Mouse (Mus musculus) midbrain, postnatal 0 days (tissue): ENCODE measurements around the gene Abhd16a. TPM values are rescaled to one million over a fixed set of nuclear protein-coding genes. Genes with fewer than 3 reads are reported as not detected.

Experiments
- ATAC-seq: fragments of 200-750 bp; cut with Nextera tagmentation; 2 replicates; pipeline ENCODE4 v1.8.0; 2017; ENCODE audit warnings: moderate number of reproducible peaks, mild to moderate bottlenecking, moderate TSS enrichment, moderate library complexity; ENCODE audit not compliant: low FRiP score
- DNase-seq: peaks from one replicate; pipeline ENCODE4 v3.0.0-alpha.2; 2015; ENCODE audit warnings: low spot score
- H3K27ac ChIP-seq: fragments of 300-500 bp; sonication (generic); 2 replicates; pipeline ENCODE4 v1.5.1; 2014; ENCODE audit warnings: low read depth, mild to moderate bottlenecking, low read length, mixed read lengths
- H3K27me3 ChIP-seq: fragments of 300-500 bp; sonication (generic); 2 replicates; pipeline ENCODE4 v1.6.1; 2014; ENCODE audit warnings: low read length, control low read depth, mixed read lengths; ENCODE audit not compliant: insufficient read depth
- H3K36me3 ChIP-seq: fragments of 300-500 bp; sonication (generic); 2 replicates; pipeline ENCODE4 v1.6.1; 2014; ENCODE audit warnings: low read length, control low read depth, mixed read lengths; ENCODE audit not compliant: insufficient read depth
- H3K4me1 ChIP-seq: fragments of 300-500 bp; sonication (generic); 2 replicates; pipeline ENCODE4 v1.6.1; 2014; ENCODE audit warnings: mild to moderate bottlenecking, control low read depth, antibody characterized with exemption, low read length, mixed read lengths; ENCODE audit not compliant: insufficient read depth
- H3K4me2 ChIP-seq: fragments of 300-500 bp; sonication (generic); 2 replicates; pipeline ENCODE4 v1.6.1; 2014; ENCODE audit warnings: low read depth, mild to moderate bottlenecking, low read length, mixed read lengths; ENCODE audit not compliant: poor library complexity, severe bottlenecking
- H3K4me3 ChIP-seq: fragments of 300-500 bp; sonication (generic); 2 replicates; pipeline ENCODE4 v1.5.1; 2014; ENCODE audit warnings: low read depth, mild to moderate bottlenecking, low read length, moderate library complexity
- H3K9ac ChIP-seq: fragments of 300-500 bp; sonication (generic); replicated peaks from 2 replicates; pipeline ENCODE4 v1.6.1; 2014; ENCODE audit warnings: mild to moderate bottlenecking, low read length, moderate library complexity, mixed read lengths; ENCODE audit not compliant: poor library complexity, severe bottlenecking
- H3K9me3 ChIP-seq: fragments of 300-500 bp; sonication (generic); 2 replicates; pipeline ENCODE4 v1.6.1; 2016; ENCODE audit warnings: low read length, control low read depth
- CTCF ChIP-seq: IDR thresholded peaks from 2 replicates; pipeline ENCODE4 v1.5.1; 2016; ENCODE audit warnings: antibody characterized with exemption, mild to moderate bottlenecking
- whole genome bisulfite sequencing: fragments of 180-500 bp; shearing (Covaris S2); extraction: QIAGEN DNeasy Blood & Tissue Kit; methylation state at CpG from one replicate; pipeline ENCODE4 v1.1.7; 2014; 5-methylcytosine and 5-hydroxymethylcytosine counted together
- polyA plus RNA-seq: library from polyadenylated mRNA; unstranded; fragments of >200 nt; fragmentation: Nextera tagmentation; extraction: Ambion mirVana; gene quantifications from 2 replicates; pipeline ENCODE4 v1.2.1, GENCODE M21; 2015
- total RNA-seq: library from RNA; depleted of rRNA; stranded (reverse); fragments of >200 nt; gene quantifications from 2 replicates; pipeline ENCODE4 v1.2.3, GENCODE M21; 2014

Gene Abhd16a
- total and polyA plus RNA-seq, 2 experiments from 2014 or later, result 98.9 to 122 TPM

- ATAC-seq (no peak), DNase-seq (peak; percentile 63)
- no peaks in the 10 kb centered on the region for H3K9me3 ChIP-seq
- no peak overlapping the region for H3K4me3 ChIP-seq
- H3K36me3 ChIP-seq, result peaks cover 6% of the 10 kb centered on the region; the same call in 1 of the 2 replicates
- peaks cover 20% of the 10 kb centered on the region; the same call in 1 of the 2 replicates for H3K27me3 ChIP-seq
- H3K27ac ChIP-seq, result no peak overlapping the region
- no peak overlapping the region for H3K4me2 ChIP-seq
- peaks cover 4% of the 10 kb centered on the region for H3K4me1 ChIP-seq
- WGBS, result 91% methylated on average over 3 of the region's 3 CpGs
- TF ChIP-seq CTCF, result no peak
- H3K9ac ChIP-seq, result no peak overlapping the region
These were observed 25.6 kb upstream of the Abhd16a start for GRCm38 (mm10) chr17:35063466-35063865.

- Histone ChIP-seq H3K4me3 (no peak overlapping the region), H3K27me3 (peaks cover 20% of the 10 kb centered on the region; the same call in 1 of the 2 replicates), H3K36me3 (peaks cover 6% of the 10 kb centered on the region; the same call in 1 of the 2 replicates), H3K9ac (no peak overlapping the region), H3K4me1 (peaks cover 4% of the 10 kb centered on the region), H3K27ac (no peak overlapping the region), H3K9me3 (no peaks in the 10 kb centered on the region), H3K4me2 (no peak overlapping the region)
- ATAC-seq (no peak), DNase-seq (no peak)
- 44% methylated on average over 10 of the region's 10 CpGs for WGBS
- no peak for TF ChIP-seq CTCF
These were observed 24.6 kb upstream of the Abhd16a start for GRCm38 (mm10) chr17:35064378-35064877.

GRCm38 (mm10) chr17:35064951-35065947, 23.8 kb upstream of the Abhd16a start, which contains the start of gene Ly6g6c:
TSS of gene Ly6g6c (plus strand) at chr17:35065388.
- H3K9me3 ChIP-seq, result no peaks in the 10 kb centered on the region

GRCm38 (mm10) chr17:35066084-35066483, 23.0 kb upstream of the Abhd16a start, which contains the start of gene Mpig6b:
TSS of gene Mpig6b (minus strand) at chr17:35066184.
- peak within 1 kb of the TSS; percentile 38 for H3K4me2 ChIP-seq
- no peak within 1 kb of the TSS for H3K27ac ChIP-seq
- ATAC-seq (no peak), DNase-seq (no peak)
- H3K9me3 ChIP-seq, result no peaks in the 10 kb centered on the region
- WGBS, result 50% methylated on average over 10 of the region's 10 CpGs
- peaks cover 6% of the 10 kb centered on the region; the same call in 1 of the 2 replicates for H3K36me3 ChIP-seq
- H3K27me3 ChIP-seq, result peaks cover 20% of the 10 kb centered on the region; the same call in 1 of the 2 replicates
- no peak within 1 kb of the TSS for H3K9ac ChIP-seq
- no peak for TF ChIP-seq CTCF
- peak within 1 kb of the TSS; percentile 16; the same call in 1 of the 2 replicates for H3K4me3 ChIP-seq
- H3K4me1 ChIP-seq, result no peaks in the 10 kb centered on the region; the same call in 1 of the 2 replicates

More at GRCm38 (mm10) chr17:35064951-35065947, 23.8 kb upstream of the Abhd16a start, which contains the start of gene Ly6g6c:
- peak; percentile 28 for DNase-seq
- peaks cover under 1% of the 10 kb centered on the region for H3K4me1 ChIP-seq
- TF ChIP-seq CTCF, result no peak
- peaks cover 20% of the 10 kb centered on the region; the same call in 1 of the 2 replicates for H3K27me3 ChIP-seq
- H3K9ac ChIP-seq, result no peak within 1 kb of the TSS
- H3K36me3 ChIP-seq, result peaks cover 6% of the 10 kb centered on the region; the same call in 1 of the 2 replicates
- peak within 1 kb of the TSS; percentile 16; the same call in 1 of the 2 replicates for H3K4me3 ChIP-seq
- H3K27ac ChIP-seq, result no peak within 1 kb of the TSS
- WGBS, result 4% methylated on average over 47 of the region's 48 CpGs
- ATAC-seq, result no peak
- peak within 1 kb of the TSS; percentile 38 for H3K4me2 ChIP-seq

- no peak for DNase-seq
- H3K27me3 ChIP-seq, result peaks cover 19% of the 10 kb centered on the region; the same call in 1 of the 2 replicates
- no peak overlapping the region for H3K4me3 ChIP-seq
- ATAC-seq, result no peak
- H3K9me3 ChIP-seq, result no peaks in the 10 kb centered on the region
- H3K27ac ChIP-seq, result no peak overlapping the region
- WGBS, result 85% methylated on average over 17 of the region's 17 CpGs
- no peak overlapping the region for H3K9ac ChIP-seq
- H3K4me1 ChIP-seq, result no peaks in the 10 kb centered on the region; the same call in 1 of the 2 replicates
- no peak overlapping the region for H3K4me2 ChIP-seq
- no peaks in the 10 kb centered on the region for H3K36me3 ChIP-seq
- no peak for TF ChIP-seq CTCF
These were observed 20.7 kb upstream of the Abhd16a start for GRCm38 (mm10) chr17:35068213-35068914.
